Mouse (Mus musculus) myocyte (in vitro differentiated cells): ENCODE measurements around the gene Mettl15.

Experiments
- MYOD1 ChIP-seq, 3 experiments: IDR thresholded peaks; one replicate each; pipeline ENCODE4 v1.6.1; 2011; ENCODE audit warnings: control low read depth in 2 of 3, low read depth in 2 of 3, mild to moderate bottlenecking in 2 of 3, moderate library complexity in 1 of 3; ENCODE audit not compliant: insufficient read length in 2 of 3, control insufficient read depth in 1 of 3
- POLR2A ChIP-seq: IDR thresholded peaks from one replicate; pipeline ENCODE4 v1.6.1; 2011; ENCODE audit warnings: low read depth, mild to moderate bottlenecking, control low read depth, moderate library complexity; ENCODE audit not compliant: insufficient read length
- TCF12 ChIP-seq: IDR thresholded peaks from one replicate; pipeline ENCODE4 v1.6.1; 2011; ENCODE audit warnings: mild to moderate bottlenecking, control low read depth; ENCODE audit not compliant: poor library complexity, insufficient read depth, severe bottlenecking

GRCm38 (mm10) chr2:109105773-109106484, 174.6 kb downstream of the Mettl15 start:
- TF ChIP-seq POLR2A (no peak), TCF12 (no peak), MYOD1 (IDR thresholded peaks at IDR 0.05; ENCODE audit: control insufficient read depth in 1 of 3, insufficient read length in 2 of 3, low read depth in 2 of 3) (no peak)
